Mouse (Mus musculus): ENCODE results near the gene Sox30.

DNA sequence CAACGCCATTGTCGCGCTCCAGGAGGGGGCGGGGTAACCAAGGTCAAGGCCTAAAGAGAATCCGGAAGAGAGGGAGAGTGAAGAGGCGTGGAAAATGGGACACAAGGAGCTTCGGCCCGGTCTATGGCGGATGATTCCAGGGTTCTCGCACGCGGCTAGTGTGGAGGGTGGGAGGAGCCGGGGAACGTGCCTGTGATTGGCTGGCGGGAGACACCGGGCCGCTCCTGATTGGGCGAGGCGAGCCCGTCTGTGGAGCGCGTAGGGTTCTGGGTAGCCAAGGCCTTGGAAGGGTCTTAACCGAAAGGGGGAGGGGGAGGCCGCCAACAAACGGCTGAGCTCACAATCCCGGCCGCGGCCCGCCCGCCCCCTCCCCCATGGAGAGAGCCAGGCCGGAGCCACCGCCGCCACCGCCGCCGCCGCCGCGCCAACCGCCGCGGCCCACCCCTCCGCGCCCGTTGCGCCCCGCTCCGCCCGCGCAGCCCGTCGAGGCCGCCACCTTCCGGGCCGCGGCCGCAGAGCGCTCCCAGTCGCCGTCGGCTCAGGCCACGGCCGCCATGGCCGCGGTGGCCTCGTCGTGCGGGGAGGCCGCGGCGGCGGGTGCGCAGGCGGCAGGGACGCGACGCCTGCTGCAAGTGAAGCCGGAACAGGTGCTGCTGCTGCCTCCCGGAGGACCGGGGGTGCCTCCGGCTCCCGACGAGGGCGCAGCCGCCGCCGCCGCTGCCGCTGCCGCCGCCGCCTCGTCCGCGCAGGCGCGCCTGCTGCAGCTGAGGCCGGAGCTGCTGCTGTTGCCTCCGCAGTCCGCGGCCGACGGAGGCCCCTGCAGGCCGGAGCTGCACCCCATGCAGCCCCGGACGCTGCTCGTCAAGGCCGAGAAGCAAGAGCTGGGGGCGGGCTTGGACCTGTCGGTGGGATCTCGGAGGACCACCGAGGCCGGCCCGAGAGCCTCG is at the start of gene Sox30:
- TF ChIP-seq POLR2A (IDR thresholded peaks at IDR 0.05; ENCODE audit: borderline replicate concordance, low read depth, low read length), result no peak
- TF ChIP-seq CTCF (IDR thresholded peaks at IDR 0.05; ENCODE audit: low read depth, low read length), result no peak

Measured in bone marrow macrophage, adult 2 months (primary cell).